Mouse (Mus musculus) heart, adult 2 months (tissue): ENCODE measurements around the gene E130308A19Rik.

Experiments
- CTCF ChIP-seq: fragments of 200-600 bp; IDR thresholded peaks from 2 replicates; pipeline ENCODE4 v1.8.1; 2022; ENCODE audit warnings: antibody characterized with exemption, mild to moderate bottlenecking, moderate library complexity
- EP300 ChIP-seq: fragments of 200-500 bp; IDR thresholded peaks from 2 replicates; pipeline ENCODE4 v1.6.1; 2011; ENCODE audit warnings: low read depth, low read length, control low read depth; ENCODE audit not compliant: insufficient read depth
- POLR2A ChIP-seq: fragments of 200-500 bp; IDR thresholded peaks from 2 replicates; pipeline ENCODE4 v1.6.1; 2011; ENCODE audit warnings: mild to moderate bottlenecking, low read depth, low read length, control low read depth; ENCODE audit not compliant: insufficient read depth

- TF ChIP-seq POLR2A (no peak), CTCF (no peak), EP300 (no peak)
Measured at GRCm38 (mm10) chr4:59727878-59728261, 101.9 kb downstream of the E130308A19Rik start.
